Mouse (Mus musculus): ENCODE measurements around the gene Pafah1b1. TPM values are rescaled to one million over a fixed set of nuclear protein-coding genes. Genes with fewer than 3 reads are reported as not detected.

Gene Pafah1b1
- polyA plus RNA-seq, 1 experiment from 2014 or later, result 62.1 TPM

DNA sequence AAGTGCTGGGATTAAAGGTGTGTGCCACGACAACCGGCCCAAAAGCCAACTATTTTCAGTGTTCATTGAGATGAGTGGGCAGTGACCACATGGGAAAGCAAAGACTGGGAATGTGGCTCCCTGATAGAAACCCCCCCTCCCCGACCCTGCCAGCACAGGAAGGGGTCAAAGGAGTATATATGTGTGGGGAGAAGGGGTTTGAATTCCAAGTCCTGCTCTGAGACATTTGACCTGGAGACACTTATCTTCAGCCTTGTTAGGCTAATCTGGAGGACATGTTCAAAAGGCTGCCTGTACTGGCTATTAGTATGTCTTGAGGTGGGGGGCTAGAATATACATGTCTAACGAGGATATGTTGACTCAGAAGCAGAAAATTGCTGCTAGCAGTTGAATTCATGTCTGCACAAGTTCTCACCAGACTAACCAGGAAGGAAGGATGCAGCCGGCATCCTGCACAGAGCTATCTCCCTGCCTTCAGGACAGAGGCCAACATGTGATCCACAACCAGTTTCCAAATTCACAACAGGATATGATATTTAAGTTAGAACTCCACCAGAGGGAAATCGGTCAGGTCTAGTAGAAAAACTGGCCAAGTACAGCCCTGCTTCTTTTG lies 51.5 kb downstream of the Pafah1b1 start:
- H3K27me3 ChIP-seq (replicated peaks; ENCODE audit: control insufficient read depth, insufficient read depth, low read length), result no peaks in the 10 kb centered on the region
- TF ChIP-seq CTCF (IDR thresholded peaks at IDR 0.05; ENCODE audit: low read depth), result no peak
- H3K36me3 ChIP-seq (ENCODE audit: control insufficient read depth, insufficient read depth), result peaks cover 50% of the 10 kb centered on the region
- H3K4me2 ChIP-seq (replicated peaks; ENCODE audit: low read depth), result no peak overlapping the region
- H3K9me3 ChIP-seq (ENCODE audit: control insufficient read depth), result no peaks in the 10 kb centered on the region
- H3K27ac ChIP-seq (ENCODE audit: low read depth, low read length), result no peak overlapping the region
- ATAC-seq, result peak; percentile 28; the same call in 1 of the 2 replicates
- no peak overlapping the region for H3K4me3 ChIP-seq (ENCODE audit: low read depth, low read length)
- H3K4me1 ChIP-seq (replicated peaks; ENCODE audit: control insufficient read depth, insufficient read depth, low read length), result no peaks in the 10 kb centered on the region
- H3K9ac ChIP-seq (ENCODE audit: low read depth, low read length), result no peak overlapping the region
- 77% methylated on average over 6 of the region's 6 CpGs for WGBS

DNA sequence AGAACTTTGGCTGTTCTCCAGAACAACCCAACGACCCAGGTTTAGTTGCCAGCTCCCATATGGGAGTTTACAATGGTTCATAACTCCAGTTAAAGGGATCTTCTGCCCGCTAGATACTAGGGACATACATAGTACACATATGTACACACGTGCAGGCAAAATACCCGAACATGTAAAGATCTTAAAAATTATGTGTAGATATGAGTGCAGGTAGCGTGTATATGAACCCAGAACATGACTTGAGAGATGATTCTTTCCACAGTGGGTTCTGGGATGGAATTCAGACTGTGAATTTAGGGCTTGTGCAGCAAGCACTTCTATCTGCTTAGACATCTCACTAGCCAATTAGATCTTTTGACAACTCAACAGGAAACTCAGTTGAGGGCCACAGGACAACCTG lies 52.6 kb downstream of the Pafah1b1 start:
- no peak for ATAC-seq
- H3K36me3 ChIP-seq (ENCODE audit: control insufficient read depth, insufficient read depth), result peaks cover 52% of the 10 kb centered on the region
- H3K27ac ChIP-seq (ENCODE audit: low read depth, low read length), result no peak overlapping the region
- H3K9me3 ChIP-seq (ENCODE audit: control insufficient read depth), result no peaks in the 10 kb centered on the region
- H3K27me3 ChIP-seq (replicated peaks; ENCODE audit: control insufficient read depth, insufficient read depth, low read length), result no peaks in the 10 kb centered on the region
- no peak overlapping the region for H3K9ac ChIP-seq (ENCODE audit: low read depth, low read length)
- WGBS, result 83% methylated on average over 5 of the region's 5 CpGs
- no peaks in the 10 kb centered on the region for H3K4me1 ChIP-seq (replicated peaks; ENCODE audit: control insufficient read depth, insufficient read depth, low read length)
- H3K4me3 ChIP-seq (ENCODE audit: low read depth, low read length), result no peak overlapping the region
- no peak for TF ChIP-seq CTCF (IDR thresholded peaks at IDR 0.05; ENCODE audit: low read depth)
- no peak overlapping the region for H3K4me2 ChIP-seq (replicated peaks; ENCODE audit: low read depth)

DNA sequence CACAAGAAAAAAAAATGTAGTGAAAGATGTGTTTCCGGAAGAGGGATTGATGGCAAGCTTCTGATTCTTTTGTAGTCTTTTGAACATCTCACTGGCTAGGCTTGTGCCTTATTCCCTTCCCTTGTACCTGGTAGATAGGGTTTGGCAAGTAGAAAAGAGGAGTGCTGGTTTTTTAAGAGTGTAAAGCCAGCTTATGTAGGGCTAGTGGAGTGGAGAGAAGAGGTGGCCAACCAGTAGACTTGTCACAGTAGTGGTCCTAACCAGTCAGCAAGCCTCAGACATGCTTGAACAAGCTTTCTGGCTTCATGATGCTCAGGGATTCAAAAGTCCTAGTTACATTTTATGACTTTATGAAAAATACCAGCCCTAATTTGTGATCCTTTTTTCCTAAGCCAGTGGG lies 53.5 kb downstream of the Pafah1b1 start:
- no peak for TF ChIP-seq CTCF (IDR thresholded peaks at IDR 0.05; ENCODE audit: low read depth)
- no peaks in the 10 kb centered on the region for H3K9me3 ChIP-seq (ENCODE audit: control insufficient read depth)
- H3K36me3 ChIP-seq (ENCODE audit: control insufficient read depth, insufficient read depth), result peaks cover 57% of the 10 kb centered on the region
- H3K4me1 ChIP-seq (replicated peaks; ENCODE audit: control insufficient read depth, insufficient read depth, low read length), result no peaks in the 10 kb centered on the region
- no peak overlapping the region for H3K4me2 ChIP-seq (replicated peaks; ENCODE audit: low read depth)
- no peak for ATAC-seq
- H3K4me3 ChIP-seq (ENCODE audit: low read depth, low read length), result no peak overlapping the region
- H3K27me3 ChIP-seq (replicated peaks; ENCODE audit: control insufficient read depth, insufficient read depth, low read length), result no peaks in the 10 kb centered on the region
- H3K27ac ChIP-seq (ENCODE audit: low read depth, low read length), result no peak overlapping the region
- H3K9ac ChIP-seq (ENCODE audit: low read depth, low read length), result no peak overlapping the region
- WGBS, result 79% methylated on average over 1 of the region's 1 CpGs

DNA sequence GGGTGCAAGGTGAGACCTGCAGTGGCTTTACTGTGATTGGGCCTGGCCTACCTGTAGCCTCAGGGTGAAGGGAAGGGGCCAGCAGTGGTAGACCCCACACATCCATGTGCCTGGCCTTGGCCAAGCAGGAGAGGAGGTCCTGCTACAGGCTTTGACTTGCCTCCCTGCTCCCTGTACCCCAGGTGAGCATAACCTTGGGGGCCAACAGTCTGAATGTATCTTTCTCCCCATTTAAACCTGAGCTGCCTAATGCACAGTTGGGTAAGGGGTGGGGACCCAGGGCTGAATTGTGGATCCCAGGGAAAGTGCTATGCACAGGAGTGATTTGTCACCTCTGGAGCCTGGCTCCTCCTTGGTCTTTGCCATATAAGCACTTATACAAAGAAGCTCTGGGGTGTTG lies 54.3 kb downstream of the Pafah1b1 start:
- no peak for TF ChIP-seq CTCF (IDR thresholded peaks at IDR 0.05; ENCODE audit: low read depth)
- Histone ChIP-seq H3K27me3 (replicated peaks; ENCODE audit: control insufficient read depth, insufficient read depth, low read length) (no peaks in the 10 kb centered on the region), H3K9me3 (ENCODE audit: control insufficient read depth) (no peaks in the 10 kb centered on the region), H3K4me3 (ENCODE audit: low read depth, low read length) (no peak overlapping the region), H3K4me1 (replicated peaks; ENCODE audit: control insufficient read depth, insufficient read depth, low read length) (no peaks in the 10 kb centered on the region), H3K27ac (ENCODE audit: low read depth, low read length) (no peak overlapping the region), H3K4me2 (replicated peaks; ENCODE audit: low read depth) (no peak overlapping the region), H3K9ac (ENCODE audit: low read depth, low read length) (no peak overlapping the region), H3K36me3 (ENCODE audit: control insufficient read depth, insufficient read depth) (peaks cover 61% of the 10 kb centered on the region)
- ATAC-seq, result no peak

DNA sequence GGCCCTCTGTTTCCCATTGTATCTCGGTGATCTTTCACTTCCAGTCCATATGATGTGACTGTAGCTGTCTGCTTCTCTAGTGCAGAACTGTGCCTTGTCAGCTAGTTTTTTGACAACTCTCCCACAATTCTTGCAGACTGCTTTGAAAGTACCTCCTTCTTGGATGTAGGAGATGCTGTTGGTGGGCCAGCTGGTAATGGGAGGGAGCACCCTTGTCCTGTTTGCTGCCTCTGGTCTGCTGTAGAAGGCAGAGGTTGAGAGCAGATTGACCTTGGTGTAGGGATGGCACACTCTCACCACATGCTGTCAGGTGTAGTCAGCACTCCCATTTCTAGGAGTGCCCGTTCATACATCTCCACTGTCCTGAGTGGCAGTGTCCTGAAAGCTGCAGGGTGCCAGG lies 55.5 kb downstream of the Pafah1b1 start:
- Histone ChIP-seq H3K9ac (ENCODE audit: low read depth, low read length) (no peak overlapping the region), H3K4me3 (ENCODE audit: low read depth, low read length) (no peak overlapping the region), H3K27me3 (replicated peaks; ENCODE audit: control insufficient read depth, insufficient read depth, low read length) (no peaks in the 10 kb centered on the region), H3K9me3 (ENCODE audit: control insufficient read depth) (no peaks in the 10 kb centered on the region), H3K36me3 (ENCODE audit: control insufficient read depth, insufficient read depth) (peaks cover 63% of the 10 kb centered on the region), H3K27ac (ENCODE audit: low read depth, low read length) (no peak overlapping the region), H3K4me2 (replicated peaks; ENCODE audit: low read depth) (no peak overlapping the region), H3K4me1 (replicated peaks; ENCODE audit: control insufficient read depth, insufficient read depth, low read length) (no peaks in the 10 kb centered on the region)
- ATAC-seq, result no peak
- no peak for TF ChIP-seq CTCF (IDR thresholded peaks at IDR 0.05; ENCODE audit: low read depth)
- 95% methylated on average over 2 of the region's 2 CpGs for WGBS

DNA sequence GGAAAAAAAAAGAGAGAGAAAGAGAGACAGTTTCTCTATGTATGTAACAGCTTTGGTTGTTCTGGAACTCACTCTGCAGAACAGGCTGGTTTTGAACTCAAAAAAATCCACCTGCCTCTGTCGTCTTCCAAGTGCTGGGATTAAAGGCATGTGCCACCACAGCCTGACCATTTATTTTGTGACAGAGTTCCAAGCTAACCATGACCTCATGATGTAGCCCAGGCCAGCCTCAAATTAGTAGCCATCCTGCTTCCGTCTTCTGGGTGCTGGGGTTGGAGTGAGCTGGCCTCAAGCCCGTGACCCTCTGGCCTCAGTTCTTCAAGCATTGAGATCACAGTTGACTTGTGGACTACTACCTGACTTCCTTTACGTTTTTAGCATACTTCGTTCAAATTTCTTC lies 56.0 kb downstream of the Pafah1b1 start:
- Histone ChIP-seq H3K27ac (ENCODE audit: low read depth, low read length) (no peak overlapping the region), H3K4me1 (replicated peaks; ENCODE audit: control insufficient read depth, insufficient read depth, low read length) (no peaks in the 10 kb centered on the region), H3K27me3 (replicated peaks; ENCODE audit: control insufficient read depth, insufficient read depth, low read length) (no peaks in the 10 kb centered on the region), H3K36me3 (ENCODE audit: control insufficient read depth, insufficient read depth) (peaks cover 67% of the 10 kb centered on the region), H3K9me3 (ENCODE audit: control insufficient read depth) (no peaks in the 10 kb centered on the region), H3K4me3 (ENCODE audit: low read depth, low read length) (no peak overlapping the region), H3K4me2 (replicated peaks; ENCODE audit: low read depth) (no peak overlapping the region), H3K9ac (ENCODE audit: low read depth, low read length) (no peak overlapping the region)
- no peak for TF ChIP-seq CTCF (IDR thresholded peaks at IDR 0.05; ENCODE audit: low read depth)
- 86% methylated on average over 5 of the region's 5 CpGs for WGBS
- ATAC-seq, result no peak

DNA sequence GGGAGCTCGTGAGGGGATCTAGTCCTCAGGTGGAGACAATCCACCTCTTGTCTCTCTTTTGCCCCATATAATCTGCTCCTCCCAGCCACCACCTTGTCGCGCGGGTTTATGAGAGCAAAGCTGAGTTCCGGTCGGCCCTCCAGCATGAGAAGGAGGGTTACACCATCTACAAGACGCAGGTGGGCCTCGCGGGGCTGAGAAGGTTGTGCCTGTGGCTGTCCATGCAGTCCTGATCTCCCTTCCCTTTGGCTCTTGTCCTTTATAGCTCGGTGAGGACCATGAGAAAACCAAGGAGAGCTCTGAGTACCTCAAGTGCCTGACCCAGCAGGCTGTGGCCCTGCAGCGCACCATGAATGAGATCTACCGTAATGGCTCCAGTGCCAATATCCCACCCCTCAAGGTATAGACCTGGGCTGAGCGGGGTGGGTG lies 56.9 kb downstream of the Pafah1b1 start:
- ATAC-seq, result no peak
- TF ChIP-seq CTCF (IDR thresholded peaks at IDR 0.05; ENCODE audit: low read depth), result no peak
- Histone ChIP-seq H3K4me1 (replicated peaks; ENCODE audit: control insufficient read depth, insufficient read depth, low read length) (no peaks in the 10 kb centered on the region), H3K27ac (ENCODE audit: low read depth, low read length) (no peak overlapping the region; the same call in 1 of the 2 replicates), H3K9me3 (ENCODE audit: control insufficient read depth) (no peaks in the 10 kb centered on the region), H3K4me2 (replicated peaks; ENCODE audit: low read depth) (no peak overlapping the region), H3K36me3 (ENCODE audit: control insufficient read depth, insufficient read depth) (peaks cover 76% of the 10 kb centered on the region), H3K27me3 (replicated peaks; ENCODE audit: control insufficient read depth, insufficient read depth, low read length) (no peaks in the 10 kb centered on the region), H3K4me3 (ENCODE audit: low read depth, low read length) (no peak overlapping the region), H3K9ac (ENCODE audit: low read depth, low read length) (no peak overlapping the region)
- 93% methylated on average over 13 of the region's 13 CpGs for WGBS
